Mouse (Mus musculus): ENCODE measurements around the gene Arap2. TPM values are rescaled to one million over a fixed set of nuclear protein-coding genes. Genes with fewer than 3 reads are reported as not detected.

Arap2 gene
- total RNA-seq, 2 experiments from 2014 or later: 70.2 to 75.6 TPM

DNA sequence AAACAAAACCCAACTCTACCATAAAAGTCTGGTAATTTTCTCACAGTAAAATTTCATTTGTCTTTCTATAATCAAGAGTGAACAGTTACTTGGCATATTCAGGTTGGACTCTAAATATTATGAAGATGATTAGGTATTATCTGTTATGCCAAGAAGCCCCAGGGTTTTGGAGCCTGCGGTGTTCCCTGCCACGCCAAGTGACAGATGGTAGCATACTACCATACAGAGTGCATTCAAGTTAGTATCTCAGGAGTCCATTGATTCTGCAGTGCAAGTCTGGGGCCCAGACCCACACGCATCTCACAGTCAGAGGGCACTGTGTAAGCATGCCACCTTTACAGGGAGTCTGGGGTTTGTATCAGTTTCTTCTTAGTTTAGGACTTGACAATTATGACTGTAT is 129.6 kb downstream of the Arap2 start:
- no peak for DNase-seq (ENCODE audit: low spot score in 2 of 2)

GRCm38 (mm10) chr5:62628901-62629300 is 137.1 kb downstream of the Arap2 start:
- DNase-seq (ENCODE audit: low spot score in 2 of 2): no peak

DNA sequence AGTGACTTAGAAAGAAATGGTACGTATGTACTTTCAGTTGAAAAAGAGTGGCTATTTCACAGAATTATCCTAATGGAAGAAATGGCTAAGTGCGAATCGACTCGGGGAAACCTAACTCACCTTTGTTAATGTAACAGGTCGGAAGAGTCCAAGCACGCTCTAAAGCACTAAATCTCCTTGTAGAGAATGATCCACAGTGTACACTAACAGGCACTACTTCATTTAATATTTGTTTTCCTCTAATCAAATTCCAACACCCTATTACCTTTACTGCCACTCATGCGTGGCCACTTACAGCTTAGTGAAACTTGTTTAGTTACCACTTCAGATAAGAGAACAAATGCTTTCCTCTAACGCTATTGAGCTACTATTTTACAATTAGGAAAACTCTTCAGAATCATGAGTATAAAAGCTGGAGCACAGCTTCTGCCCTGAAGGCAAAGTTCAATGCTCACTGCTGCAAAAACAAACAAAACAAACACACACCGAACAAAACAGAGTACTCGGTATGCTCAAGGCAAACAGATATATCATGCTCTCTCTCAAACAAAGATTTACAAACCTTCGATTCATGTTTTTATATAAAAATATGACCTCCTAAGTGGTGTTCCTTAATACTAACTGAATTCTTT is 143.0 kb downstream of the Arap2 start:
- no peak for DNase-seq (ENCODE audit: low spot score in 2 of 2)

DNA sequence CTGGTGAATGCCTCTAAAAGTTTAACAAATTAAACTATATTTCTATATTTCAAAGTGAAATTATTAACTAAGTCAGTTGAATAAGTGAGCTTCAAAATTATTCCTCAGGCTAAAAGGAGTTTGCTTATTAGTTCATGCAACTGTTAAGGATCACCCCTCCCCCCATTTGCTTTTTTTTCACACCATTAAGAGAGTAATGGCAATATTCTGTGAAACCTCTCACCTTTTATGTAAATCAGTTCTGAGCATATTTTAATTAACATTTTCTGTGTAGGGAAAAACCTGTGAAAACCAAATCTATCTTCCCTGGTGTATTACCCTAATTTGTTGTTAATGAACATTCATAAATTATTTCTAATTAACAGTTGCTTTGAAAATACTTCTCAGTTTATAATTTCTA is 147.7 kb downstream of the Arap2 start:
- no peak for DNase-seq (ENCODE audit: low spot score in 2 of 2)

DNA sequence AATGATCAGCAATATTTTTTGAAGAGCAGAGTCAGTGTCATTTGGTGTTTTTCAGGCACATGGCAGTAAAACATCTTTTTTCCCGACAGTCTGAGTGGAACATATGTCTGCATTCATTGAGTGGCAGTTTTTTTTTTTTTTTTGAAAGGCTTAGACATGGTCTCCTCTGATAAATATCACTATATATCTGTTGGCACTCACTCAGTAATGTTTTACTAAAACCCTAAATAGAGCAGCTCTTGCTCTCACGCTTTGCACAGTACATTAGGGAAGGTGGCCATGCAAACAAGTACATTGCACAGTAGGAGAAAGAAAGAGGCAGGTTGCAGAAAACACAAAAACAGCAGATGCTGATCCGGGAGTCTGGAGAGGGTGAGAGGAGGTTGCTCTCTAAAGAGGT is 154.0 kb downstream of the Arap2 start:
- DNase-seq (ENCODE audit: low spot score in 2 of 2): no peak

DNA sequence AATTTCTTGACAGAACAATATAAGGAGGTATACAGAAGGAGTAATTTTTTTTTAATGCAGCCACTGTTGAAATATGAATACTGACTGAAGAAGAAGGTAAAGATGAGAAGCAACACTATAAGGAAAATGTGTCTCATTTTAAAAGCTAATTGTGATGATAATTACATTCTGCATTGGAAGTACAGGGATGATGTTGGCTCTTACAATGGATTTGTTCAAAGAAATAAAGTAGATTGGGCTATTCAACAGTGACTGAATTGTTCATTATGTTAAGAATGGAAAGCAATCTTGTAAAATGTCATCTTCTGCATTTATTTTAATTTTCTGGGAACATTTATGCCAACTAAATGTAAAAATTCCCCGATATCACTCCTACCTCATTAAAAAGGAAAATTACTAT is 178.6 kb downstream of the Arap2 start:
- DNase-seq (ENCODE audit: low spot score in 2 of 2): no peak

- no peak for DNase-seq (ENCODE audit: low spot score in 2 of 2)
Measured at GRCm38 (mm10) chr5:62582643-62583042, 183.3 kb downstream of the Arap2 start.

DNA sequence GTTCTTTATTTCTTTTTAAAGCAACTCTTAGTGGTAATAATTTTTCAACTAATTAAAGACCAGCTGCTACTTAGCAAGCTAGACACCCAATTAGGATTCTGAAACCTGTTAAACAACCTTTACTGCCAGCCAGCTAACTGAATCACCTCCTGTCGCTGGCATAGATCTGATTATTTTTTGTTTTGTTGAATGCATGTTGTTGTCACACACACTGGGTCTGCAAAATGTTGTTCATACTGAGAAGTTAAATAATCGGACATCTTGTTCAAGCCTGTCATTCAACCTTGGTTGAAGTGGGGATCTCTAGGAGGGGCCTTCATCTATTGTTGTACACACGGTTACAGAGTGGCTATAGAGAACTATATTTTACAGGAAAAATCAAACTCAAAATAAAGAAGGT is 184.3 kb downstream of the Arap2 start:
- DNase-seq (ENCODE audit: low spot score in 2 of 2): no peak

DNA sequence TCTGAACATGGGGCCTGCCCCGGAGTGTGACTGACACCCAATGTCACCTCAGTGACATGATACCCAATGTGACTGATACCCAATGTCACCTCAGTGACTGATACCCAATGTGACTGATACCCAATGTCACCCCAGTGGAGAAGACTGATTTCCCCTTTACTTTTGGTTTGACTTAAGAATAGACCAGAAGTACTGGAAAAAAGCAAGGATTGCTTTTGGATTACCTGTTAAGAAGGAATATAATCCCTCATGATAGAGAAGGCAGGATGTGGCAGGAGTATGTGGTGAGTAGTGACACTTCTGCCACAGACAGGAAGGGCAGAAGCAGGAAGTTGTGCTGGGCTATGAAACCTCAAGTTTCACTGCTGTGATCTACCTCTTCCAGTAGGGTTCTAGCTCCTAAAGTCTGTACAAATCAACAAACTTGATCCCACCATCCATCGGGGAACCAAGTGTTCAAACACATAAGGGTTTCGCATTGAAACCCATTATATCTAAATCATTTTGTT is 191.6 kb downstream of the Arap2 start:
- DNase-seq (ENCODE audit: low spot score in 2 of 2): no peak

Other genes starting within 250 kb of the Arap2 start
- gene Dthd1, start 47.7 kb upstream of the Arap2 start, total RNA-seq (2021): not detected